Mouse (Mus musculus): Measurements from ENCODE around the gene Ap3s2.

GRCm38 (mm10) chr7:79831145-79831544 lies 89.3 kb downstream of the Ap3s2 start:
- no peak for TF ChIP-seq CTCF (conservative IDR thresholded peaks at IDR 0.05; ENCODE audit: low read length)
- TF ChIP-seq POU5F1 (IDR thresholded peaks at IDR 0.05; ENCODE audit: borderline replicate concordance, low read length), result no peak

Measured in E14TG2a.4 (cell line).